Mouse (Mus musculus) embryonic fibroblast, embryonic 13.5 days (primary cell): ENCODE results near the gene Noxred1.

ENCODE experiments used
- CTCF ChIP-seq: IDR thresholded peaks from 2 replicates; pipeline ENCODE4 v1.5.1; 2011; ENCODE audit warnings: mild to moderate bottlenecking, control low read depth, low read length, moderate library complexity, borderline replicate concordance; ENCODE audit not compliant: insufficient read depth
- POLR2A ChIP-seq: IDR thresholded peaks from 2 replicates; pipeline ENCODE4 v1.6.1; 2011; ENCODE audit warnings: low read depth, mild to moderate bottlenecking, control low read depth, low read length, moderate library complexity

DNA sequence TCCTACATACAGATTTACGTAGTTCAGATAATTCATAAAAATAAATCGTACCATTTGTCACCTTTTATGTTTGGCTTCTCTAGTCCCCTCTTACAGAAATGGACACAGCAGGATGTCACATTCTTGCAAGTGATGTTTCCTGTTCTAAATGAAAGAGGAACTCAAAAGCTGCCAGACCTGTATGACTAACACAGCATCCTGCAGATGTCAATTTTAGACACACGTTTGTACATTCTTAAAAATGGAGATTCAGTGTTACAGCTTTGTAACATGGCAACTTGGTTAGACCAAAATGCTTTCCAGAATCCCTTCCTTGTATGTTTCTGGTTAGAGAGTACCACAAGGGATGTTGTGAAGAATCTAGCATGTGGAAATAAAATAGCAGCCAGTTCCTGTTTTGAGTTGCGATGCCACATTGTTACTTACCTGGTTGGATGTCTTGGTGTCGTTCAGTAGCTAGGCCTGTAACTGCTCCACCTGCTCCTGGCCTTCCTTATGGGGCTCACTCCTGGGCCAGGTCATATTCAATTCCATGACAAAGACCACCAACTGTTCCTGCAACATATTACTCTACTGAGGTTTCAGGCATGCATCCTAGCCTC is 1.5 kb downstream of the Noxred1 start:
- TF ChIP-seq CTCF (no peak), POLR2A (no peak)
